Mouse (Mus musculus) brain, embryonic 14.5 days (tissue): ENCODE measurements around the gene Nsmf.

Experiments used
- CTCF ChIP-seq: fragments of 200-500 bp; IDR thresholded peaks from 2 replicates; pipeline ENCODE4 v1.5.1; 2012; ENCODE audit warnings: inconsistent platforms, mild to moderate bottlenecking, moderate library complexity, borderline replicate concordance; ENCODE audit not compliant: insufficient read depth, insufficient read length; ENCODE audit errors: extremely low read depth
- POLR2A ChIP-seq: fragments of 200-500 bp; IDR thresholded peaks from 2 replicates; pipeline ENCODE4 v1.6.1; 2012; ENCODE audit warnings: mild to moderate bottlenecking, inconsistent platforms, borderline replicate concordance; ENCODE audit not compliant: poor library complexity, insufficient read depth, insufficient read length, severe bottlenecking; ENCODE audit errors: extremely low read depth

DNA sequence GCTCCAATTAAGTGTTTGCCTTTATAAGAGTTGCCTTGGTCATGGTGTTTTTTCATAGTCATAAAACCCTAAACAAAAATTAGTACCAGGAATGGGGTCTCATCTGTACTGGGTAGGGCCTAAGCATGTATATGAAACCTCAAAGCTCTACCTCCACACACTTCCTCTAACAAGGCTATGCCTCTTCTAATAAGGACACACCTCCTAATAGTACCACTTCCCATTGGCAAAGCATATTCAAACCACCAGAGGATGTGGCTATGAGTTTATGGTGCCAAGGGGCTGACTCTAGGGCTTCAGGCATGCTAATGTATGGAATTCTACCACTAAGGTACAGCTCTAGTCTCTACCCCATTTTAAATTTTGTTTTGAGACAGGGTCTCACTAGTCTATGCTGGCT, 11.4 kb downstream of the Nsmf start:
- TF ChIP-seq CTCF (no peak), POLR2A (no peak)
